Mouse (Mus musculus): ENCODE measurements around the gene Lrrc34. TPM values are rescaled to one million over a fixed set of nuclear protein-coding genes. Genes with fewer than 3 reads are reported as not detected.

The Lrrc34 gene
- not detected in 2 replicates for total RNA-seq (2014; fragmentation: Nextera tagmentation)
- not detected in 2 replicates for total RNA-seq (2017)

DNA sequence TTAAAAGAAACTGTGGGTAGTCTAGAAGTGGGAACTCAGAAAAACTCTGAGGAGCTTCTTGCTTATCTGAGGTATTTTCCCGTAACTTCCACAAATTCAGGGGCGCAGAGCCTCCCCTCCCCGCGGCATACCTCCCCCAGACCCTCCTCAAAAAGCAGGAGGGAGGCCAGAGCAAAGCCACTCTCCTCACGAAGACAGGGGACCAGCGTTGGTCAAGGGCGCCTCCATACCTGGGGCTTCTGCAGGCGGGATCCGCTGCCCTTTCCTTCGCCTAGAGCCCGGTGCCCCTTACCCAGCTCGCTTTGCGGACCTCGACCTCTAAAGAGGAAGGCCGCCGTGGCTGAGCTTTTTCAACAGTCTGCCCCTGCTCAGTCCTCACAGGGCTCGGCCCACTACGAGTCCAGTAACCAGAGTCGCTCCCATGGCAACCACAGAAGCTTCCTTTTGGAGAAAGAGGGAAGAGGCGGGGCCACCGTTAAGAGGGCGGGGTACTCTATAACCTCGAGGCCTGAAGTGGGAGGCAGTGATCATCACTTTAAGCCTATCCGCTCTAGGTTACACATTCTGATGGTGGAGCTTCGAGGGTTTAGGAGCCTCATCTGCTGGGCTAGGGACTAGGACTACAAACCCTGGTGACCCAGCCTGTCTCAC, at the start of gene Lrrc34:
Gene Lrrc34, minus strand, starts transcription at position 430 of the 651 bp plus-strand sequence.
- ATAC-seq (replicated peaks; ENCODE audit: low FRiP score, low TSS enrichment, poor library complexity, severe bottlenecking): peak; percentile 58

DNA sequence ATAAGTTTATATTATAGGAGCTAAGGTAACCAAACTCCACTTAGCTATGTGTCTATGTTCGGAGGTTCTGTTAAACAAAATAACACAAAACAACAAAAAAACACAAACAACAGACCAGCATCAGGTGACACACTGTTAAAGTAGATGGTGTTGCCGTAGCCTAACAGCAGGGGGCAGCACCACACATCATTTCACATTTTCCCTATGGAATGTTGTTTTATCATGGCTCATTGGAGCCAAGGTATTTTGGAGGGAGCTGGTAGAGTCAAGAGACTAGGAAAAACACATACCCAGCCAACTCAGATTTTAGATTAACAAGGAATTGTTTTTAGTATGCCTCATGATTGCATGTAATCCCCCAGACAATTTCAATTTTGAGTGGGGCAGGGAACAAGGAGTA, 48.7 kb upstream of the Lrrc34 start:
- ATAC-seq (replicated peaks; ENCODE audit: low FRiP score, low TSS enrichment, poor library complexity, severe bottlenecking): 0 out of 2 replicates have a peak, but pooled peaks have one; percentile 40

DNA sequence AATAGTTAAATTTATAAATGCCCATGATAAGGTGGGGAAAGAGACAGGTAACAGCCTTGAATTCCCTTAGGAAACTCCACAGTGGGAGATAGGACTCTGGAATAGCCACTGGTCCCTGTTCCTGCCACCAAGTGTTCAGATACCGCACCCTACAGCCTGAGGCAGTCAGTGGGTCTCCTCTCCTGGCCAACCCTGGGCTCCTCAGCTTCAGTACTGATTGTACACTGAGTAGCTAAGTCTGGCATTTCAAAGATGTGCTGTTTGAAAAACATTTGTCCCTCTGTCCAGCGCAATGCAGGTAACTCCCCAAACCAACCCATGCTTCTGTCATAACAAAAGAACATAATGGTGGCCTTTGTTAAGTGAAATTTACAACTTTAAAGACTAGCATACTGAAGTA, 48.0 kb upstream of the Lrrc34 start:
- ATAC-seq (replicated peaks; ENCODE audit: low FRiP score, low TSS enrichment, poor library complexity, severe bottlenecking): no peak

DNA sequence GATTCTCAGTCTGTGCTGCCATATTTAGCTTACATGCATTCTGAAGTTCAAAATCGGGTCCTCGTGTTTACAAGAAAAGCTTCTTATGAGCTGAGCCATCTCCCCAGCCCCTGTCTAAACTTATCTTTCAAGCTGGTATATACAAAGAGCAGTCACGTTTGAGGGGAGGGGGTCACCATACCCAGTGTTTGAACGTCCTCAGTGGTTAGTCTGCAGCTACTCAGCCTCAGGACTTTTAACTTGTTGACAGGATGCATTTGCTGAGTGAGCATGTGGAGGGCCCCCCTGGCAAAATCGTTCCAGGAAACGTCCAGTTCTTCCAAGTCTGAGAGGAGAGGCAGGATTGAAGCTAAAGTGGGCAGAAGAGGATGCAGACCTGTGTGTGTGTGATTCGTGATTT, 43.3 kb upstream of the Lrrc34 start:
- no peak for ATAC-seq (replicated peaks; ENCODE audit: low FRiP score, low TSS enrichment, poor library complexity, severe bottlenecking)

DNA sequence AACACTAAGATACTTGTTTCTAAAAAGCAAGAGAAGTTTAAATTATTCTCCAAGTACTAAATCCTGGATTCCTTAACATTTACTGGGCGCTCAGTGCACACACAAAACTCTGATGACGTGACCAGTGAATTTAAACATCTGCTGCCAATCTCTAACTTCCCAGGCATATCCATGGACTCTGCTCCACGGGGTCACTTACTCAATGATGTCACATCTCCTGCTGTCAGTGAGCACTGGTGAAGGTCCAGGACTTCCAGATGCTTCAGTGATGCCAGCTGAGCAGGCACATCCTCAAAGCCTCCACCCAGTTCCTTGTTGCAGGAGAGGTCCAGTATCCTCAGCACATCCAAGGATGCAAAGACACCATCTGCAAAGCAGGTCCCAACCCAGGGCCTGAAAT, 39.5 kb upstream of the Lrrc34 start:
- ATAC-seq (replicated peaks; ENCODE audit: low FRiP score, low TSS enrichment, poor library complexity, severe bottlenecking): no peak

DNA sequence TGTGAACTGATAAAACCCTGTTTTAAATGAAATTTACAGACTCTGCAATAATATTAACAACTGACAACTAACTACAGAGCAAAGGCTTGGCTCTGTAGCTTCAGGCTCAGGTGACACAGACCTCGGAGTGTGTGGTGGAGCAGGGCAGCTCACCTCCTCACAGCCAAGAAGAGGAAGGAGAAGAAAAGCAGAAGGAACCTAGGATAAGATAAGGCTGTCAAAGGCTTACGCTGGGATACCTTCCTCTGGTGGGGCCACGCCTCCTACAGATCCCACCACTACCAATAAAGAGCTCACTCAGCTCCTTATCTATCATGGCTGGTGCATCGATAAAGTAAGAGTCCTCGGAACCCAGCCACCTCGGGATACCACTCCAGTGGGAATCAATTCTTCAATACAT, 35.5 kb upstream of the Lrrc34 start:
- peak; percentile 77 for ATAC-seq (replicated peaks; ENCODE audit: low FRiP score, low TSS enrichment, poor library complexity, severe bottlenecking)

DNA sequence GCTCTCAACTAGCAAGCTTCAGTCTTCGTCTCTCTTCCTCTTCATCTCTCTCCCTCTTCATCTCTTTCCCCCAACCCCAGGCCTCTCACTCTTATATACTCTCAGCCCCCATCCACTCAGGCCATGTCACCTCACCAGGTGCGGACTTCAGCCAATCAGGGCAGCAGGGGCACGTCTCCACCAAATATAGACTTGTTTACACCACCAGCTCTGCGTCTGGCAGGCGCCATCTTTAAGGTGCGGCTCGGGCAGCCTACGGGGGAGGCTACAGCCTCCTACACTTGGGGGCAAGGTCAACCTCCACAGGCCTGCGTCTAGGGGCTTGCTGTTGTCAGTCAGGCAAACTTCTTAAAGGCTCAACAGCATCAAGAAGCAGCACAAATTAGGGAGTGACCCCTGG, 10.8 kb upstream of the Lrrc34 start:
- no peak for ATAC-seq (replicated peaks; ENCODE audit: low FRiP score, low TSS enrichment, poor library complexity, severe bottlenecking)

DNA sequence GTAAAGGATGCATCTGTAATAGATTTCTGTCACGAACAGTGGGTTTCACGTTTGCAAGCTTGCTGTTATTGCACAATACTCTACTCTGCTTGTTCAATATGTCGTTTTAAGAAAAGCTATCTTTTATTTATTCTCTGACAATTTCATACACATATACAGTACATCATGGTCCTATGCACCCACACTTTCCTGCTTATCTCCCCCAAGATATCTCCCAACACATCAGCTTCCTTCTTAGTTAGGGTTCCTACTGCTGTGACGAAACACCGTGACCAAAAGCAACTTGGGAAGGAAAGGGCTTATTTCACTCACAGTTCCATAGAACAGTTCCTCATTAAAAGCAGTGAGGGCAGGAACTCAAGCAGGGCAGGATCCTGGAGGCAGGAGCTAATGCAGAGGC, 8.3 kb upstream of the Lrrc34 start:
- ATAC-seq (replicated peaks; ENCODE audit: low FRiP score, low TSS enrichment, poor library complexity, severe bottlenecking): no peak

DNA sequence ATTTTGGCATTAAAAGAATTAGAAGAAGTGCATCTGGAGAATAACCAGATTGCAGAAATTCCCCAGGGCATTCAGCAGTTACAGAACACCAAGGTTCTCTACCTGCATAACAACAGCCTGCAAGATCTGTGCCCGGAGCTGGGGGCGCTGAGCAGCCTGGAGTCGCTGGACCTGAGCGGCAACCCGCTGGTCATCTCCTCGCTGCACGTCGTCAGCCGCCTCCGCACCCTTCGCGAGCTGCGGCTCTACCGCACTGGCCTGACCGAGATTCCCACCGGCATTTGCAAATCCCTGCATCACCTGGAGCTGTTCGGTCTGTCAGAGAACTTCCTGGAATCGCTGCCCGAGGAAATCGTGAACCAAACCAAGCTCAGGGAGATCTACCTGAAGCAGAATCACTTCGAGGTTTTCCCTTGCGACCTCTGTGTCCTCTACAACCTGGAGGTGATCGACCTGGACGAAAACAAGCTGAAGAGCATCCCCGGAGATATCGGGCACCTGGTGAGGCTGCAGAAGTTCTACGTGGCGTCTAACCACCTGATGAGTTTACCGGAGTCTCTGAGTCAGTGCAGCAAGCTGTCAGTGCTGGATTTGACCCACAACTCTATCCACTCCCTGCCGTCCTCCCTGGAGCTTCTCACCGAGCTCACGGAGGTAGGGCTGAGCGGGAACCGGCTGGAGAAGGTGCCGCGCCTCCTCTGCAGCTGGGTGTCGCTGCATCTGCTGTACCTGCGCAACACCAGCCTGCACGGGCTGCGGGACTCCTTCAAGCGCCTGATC, 2.6 kb upstream of the Lrrc34 start:
- ATAC-seq (replicated peaks; ENCODE audit: low FRiP score, low TSS enrichment, poor library complexity, severe bottlenecking): peak; percentile 30; the same call in 1 of the 2 replicates

DNA sequence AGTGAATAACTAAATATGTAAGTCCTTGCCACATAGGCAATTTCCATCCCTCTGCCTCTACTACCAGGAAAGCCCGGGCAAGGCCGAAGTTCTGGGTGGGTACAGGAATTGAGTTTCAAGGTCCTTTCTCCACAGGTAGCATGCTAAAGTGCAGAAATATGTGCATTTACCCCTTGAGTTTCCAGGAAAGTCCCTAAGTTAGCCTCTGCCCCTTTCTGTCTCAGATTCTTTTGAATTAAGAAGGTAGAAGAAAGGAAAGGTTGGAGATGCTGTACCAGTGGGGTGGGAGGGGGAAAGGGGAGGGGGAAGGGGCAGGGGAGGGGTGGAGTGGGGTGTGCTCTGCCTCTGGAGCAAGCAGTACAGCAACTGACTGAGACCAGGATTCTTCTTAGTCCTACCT, 797 bp upstream of the Lrrc34 start:
- no peak for ATAC-seq (replicated peaks; ENCODE audit: low FRiP score, low TSS enrichment, poor library complexity, severe bottlenecking)

DNA sequence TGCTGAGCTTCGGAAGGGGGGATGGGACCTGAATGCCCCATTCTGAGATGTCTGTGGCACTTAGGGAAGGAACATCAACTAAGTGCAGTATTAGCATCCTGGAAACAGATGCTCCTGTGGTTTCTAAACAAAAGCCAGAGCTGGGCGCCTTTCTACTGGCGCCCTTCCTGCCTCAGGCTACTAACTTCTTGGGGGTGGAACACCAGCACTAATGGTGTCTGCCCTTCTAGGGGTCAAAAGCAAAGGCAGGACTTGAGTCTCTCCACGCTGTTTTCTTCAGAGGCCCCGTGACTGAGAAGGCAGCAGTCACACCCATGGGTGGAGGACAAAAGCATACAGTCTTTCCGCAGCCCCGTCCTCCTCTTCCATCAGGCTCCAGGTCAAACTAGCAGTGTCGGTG, 908 bp downstream of the Lrrc34 start:
- ATAC-seq (replicated peaks; ENCODE audit: low FRiP score, low TSS enrichment, poor library complexity, severe bottlenecking): no peak

DNA sequence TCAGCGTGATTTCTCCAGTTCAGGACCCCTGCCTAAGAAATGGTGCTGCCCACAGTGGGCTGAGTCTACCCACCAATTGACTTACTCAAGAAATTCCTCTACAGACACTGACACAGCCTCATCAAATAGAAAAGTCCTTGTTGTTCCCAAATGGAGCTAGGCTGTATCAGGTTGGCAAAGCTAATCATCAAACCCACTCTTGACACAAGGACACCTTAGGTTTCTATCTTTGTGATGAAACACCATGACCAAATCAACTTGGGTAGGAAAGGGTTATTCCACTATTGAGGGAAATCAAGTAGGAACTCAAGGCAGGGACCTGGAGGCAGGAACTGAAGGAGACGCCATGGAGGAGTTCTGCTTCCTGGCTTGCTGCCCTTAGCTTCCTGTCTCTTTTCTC, 3.5 kb downstream of the Lrrc34 start, which contains the start of gene Lrriq4:
Gene Lrriq4, plus strand, starts transcription at position 301 of the 400 bp plus-strand sequence.
- no peak for ATAC-seq (replicated peaks; ENCODE audit: low FRiP score, low TSS enrichment, poor library complexity, severe bottlenecking)

DNA sequence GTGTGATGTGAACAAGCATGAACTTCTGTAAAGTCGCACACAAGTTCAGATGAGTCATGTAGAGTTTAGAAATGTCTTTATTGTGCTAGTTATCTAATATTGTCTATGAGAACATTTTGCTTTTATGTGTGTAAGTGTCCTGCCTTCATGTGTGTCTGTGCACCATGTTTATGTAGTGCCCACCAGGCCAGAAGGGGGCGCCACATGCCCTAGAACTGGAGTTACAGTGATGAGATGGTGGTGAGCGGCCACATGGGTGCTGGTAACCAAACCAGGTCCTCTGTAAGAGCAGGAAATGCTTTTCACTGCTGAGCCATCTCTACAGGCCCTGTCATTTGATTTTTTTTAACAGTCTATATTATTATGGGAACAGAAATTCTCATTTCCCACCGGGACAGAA, 12.0 kb downstream of the Lrrc34 start:
- no peak for ATAC-seq (replicated peaks; ENCODE audit: low FRiP score, low TSS enrichment, poor library complexity, severe bottlenecking)

DNA sequence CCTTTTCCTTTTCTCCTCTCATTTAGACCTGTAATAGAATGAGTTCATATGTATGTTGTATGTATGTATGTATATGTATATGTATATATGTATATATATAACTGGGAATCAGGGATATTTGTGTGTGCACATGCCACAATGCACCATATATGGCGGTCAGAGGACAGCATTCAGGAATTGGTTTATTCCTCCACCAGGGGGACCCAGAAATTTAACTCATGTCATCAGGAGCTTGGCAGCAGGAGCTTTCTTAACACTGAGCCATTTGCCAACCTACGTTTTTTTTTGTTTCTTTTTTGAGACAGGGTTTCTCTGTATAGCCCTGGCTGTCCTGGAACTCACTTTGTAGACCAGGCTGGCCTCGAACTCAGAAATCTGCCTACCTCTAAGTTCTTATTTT, 14.0 kb downstream of the Lrrc34 start:
- ATAC-seq (replicated peaks; ENCODE audit: low FRiP score, low TSS enrichment, poor library complexity, severe bottlenecking): peak; percentile 74; the same call in 1 of the 2 replicates

DNA sequence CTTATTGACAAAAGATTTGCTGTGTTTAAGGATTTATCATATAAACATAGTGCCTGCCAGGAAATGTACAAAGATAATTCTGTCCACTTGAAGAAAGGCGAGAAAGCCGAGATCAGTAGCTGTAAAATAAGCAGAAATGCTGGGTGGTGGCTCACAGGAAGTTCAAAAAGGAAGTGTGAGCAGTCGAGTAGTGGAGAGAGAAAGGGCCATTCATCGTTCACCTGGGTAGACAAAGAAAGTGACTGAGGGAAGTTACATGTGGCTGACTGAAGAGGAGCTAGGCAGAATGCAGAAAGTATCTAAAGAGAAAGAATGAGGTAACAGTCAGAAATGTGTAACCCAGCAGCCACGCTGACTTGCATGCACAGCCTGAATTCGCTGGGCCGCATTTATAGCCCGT, 27.5 kb downstream of the Lrrc34 start:
- ATAC-seq (replicated peaks; ENCODE audit: low FRiP score, low TSS enrichment, poor library complexity, severe bottlenecking): no peak

DNA sequence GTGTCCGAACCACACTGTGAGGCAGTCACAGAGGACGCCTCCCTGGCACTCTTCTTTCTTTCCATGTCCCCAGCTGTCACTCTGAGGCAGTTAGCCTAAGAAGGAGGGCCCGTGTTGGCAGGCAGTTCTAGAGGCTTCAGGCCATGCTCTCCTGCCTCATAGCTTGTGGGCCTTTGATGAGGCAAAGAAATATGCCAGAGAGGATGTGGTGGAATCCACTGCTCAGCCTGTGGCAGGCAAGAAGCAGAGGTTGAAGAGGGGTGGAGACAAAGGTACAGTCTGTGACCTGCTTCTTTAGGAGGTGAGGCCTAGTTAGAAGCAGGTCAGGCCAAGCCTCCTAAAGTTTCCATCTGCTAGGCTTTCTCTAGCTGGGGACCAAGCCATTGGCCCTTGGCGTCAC, 36.7 kb downstream of the Lrrc34 start:
- ATAC-seq (replicated peaks; ENCODE audit: low FRiP score, low TSS enrichment, poor library complexity, severe bottlenecking): no peak

DNA sequence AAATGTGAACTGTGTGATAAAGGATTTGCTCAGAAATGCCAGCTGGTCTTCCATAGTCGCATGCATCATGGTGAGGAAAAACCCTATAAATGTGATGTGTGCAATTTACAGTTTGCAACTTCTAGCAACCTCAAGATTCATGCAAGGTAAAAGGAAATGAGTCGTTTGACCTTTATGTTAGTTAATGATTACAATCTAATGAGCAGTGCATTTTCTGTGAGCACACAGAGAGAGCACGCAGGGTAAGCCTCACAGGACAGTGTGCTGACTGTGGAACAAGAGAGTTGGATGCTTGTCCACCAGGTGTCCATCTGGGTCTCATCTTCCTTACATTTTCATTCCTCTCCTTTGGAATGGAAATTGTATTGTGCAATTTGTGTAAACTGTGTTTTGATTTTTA, 38.7 kb downstream of the Lrrc34 start:
- ATAC-seq (replicated peaks; ENCODE audit: low FRiP score, low TSS enrichment, poor library complexity, severe bottlenecking): no peak

DNA sequence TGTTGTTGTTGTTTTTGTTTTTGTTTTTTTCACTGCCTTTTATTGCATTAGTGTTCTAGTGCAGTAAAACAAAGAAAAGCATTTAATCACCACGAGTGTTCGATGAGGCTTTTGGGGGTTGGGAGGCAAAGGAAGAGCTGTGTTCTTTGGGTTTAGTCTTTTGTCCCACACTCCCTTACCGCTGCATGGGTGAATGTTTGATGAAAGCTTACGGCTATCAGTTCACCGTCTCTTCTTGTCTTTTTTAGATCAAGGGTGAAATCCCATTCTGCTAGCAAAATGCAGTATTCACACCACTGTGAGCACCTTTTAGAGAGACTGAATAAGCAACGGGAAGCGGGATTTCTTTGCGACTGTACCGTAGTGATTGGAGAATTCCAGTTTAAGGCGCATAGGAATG, 44.4 kb downstream of the Lrrc34 start:
- no peak for ATAC-seq (replicated peaks; ENCODE audit: low FRiP score, low TSS enrichment, poor library complexity, severe bottlenecking)

DNA sequence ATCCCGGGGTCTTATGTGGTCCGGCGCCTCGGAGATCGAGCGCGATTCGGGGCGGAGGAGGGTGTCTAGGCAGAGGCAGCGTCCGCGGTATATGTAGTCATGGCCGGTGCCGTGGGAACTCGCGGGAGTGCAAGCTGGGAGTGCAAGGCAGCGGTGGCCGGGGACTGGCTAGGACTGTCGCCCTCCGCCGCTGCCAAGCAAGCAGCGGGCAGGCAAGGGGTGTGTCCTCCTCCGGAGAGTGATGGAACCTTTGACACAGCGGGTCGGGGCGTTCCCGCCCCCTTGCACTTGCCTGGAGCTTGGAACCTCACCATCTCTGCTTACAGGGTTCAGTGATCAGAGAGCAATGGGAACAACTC, 45.0 kb downstream of the Lrrc34 start:
- peak; percentile 82 for ATAC-seq (replicated peaks; ENCODE audit: low FRiP score, low TSS enrichment, poor library complexity, severe bottlenecking)

DNA sequence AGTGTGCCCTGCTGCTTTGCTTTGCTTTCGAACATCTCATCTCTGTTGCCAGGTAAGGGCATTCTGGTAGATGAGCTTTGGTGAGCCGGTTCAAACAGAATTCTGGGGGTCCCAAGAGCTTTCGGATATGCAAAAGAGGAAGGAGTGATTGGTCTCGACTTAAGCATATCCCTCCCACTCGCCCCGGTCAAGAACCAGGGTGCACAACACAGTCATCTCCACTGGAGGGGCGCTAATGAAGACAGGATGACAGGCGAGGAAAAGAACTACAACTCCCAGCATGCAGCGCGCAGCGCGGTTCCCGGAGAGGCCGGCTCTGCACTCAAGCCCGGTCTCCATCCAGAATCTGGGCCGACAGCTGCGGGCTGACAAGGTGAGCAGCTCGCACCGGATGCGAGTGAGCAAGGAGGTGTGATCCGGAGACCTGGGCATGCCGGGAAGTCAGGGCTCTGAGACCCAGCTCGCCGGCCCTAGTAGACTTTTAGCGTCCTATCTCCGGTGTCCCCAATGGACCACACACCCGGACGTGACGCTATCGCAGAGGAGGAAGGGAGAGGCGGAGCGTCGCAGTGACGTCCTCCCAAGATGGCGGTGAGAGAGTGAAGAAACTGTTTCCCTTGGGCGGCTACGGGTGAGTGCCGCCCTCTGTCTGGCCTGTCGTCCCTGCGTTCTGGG, 45.5 kb downstream of the Lrrc34 start, which contains the start of gene Mynn:
Gene Mynn, plus strand, starts transcription at position 1 of the 675 bp plus-strand sequence.
- peak; percentile 90 for ATAC-seq (replicated peaks; ENCODE audit: low FRiP score, low TSS enrichment, poor library complexity, severe bottlenecking)

Measured in megakaryocyte-erythroid progenitor cell, adult 5-6 weeks (primary cell).